Mouse (Mus musculus) small intestine, adult 10 weeks (tissue): ENCODE results near the gene Adcy5. TPM values are rescaled to one million over a fixed set of nuclear protein-coding genes. Genes with fewer than 3 reads are reported as not detected.

Experiments used
- polyA plus RNA-seq: library from polyadenylated mRNA; stranded (reverse); fragments of 350-450 nt; fragmentation: Illumina TruSeq; extraction: RNeasy Lipid Tissue Mini Kit (QIAGEN cat#74804); gene quantifications from one replicate; pipeline ENCODE4 v1.2.3, GENCODE M21; 2014; ENCODE audit warnings: low replicate concordance

Adcy5 gene
- polyA plus RNA-seq = 0.78 TPM

DNA sequence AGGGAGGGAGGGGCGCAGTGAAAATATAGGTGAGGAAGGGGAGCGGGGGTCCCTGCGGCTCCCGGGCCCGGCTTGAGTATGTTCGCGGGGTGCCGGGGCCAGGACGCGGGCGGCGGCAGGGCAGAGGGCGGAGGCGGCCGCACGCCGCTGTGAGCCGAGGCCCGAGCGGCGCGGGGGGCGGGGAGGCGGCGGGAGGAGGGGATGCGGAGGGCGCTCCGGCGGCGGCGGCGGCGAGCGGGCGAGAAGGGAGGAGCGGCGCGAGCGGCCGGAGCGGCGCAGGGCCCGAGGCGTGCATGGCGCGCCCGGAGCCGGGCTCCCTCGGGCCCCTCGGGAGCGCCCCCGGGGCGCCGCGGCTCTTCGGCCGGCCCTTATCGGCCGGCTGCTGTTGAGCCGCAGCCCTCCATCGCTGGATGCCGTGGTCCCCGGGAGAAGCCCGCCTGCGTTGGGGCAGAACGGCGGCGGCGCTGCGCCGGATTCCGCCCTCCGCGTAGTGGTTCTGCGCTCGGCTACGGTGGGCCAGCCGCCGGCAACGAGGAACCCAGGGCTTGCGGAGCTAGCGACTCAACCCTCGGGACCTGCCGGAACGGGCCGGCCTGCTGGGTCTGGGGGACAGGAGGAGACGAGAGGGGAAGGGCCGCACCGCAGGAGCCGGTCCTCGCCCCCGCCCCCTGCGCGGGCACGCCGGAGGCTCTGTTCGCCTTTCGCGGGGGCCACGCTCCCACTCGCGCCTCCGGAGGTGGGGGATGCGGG, at the start of gene Adcy5:
Gene Adcy5 (plus strand): TSS at position 237 of the 750 bp plus-strand sequence.

Other genes starting within 250 kb of the Adcy5 start
- 84.9 TPM for gene Hacd2, start 132.4 kb upstream of the Adcy5 start, polyA plus RNA-seq
- 75.6 TPM for gene Sec22a, start 209.0 kb downstream of the Adcy5 start, polyA plus RNA-seq